Mouse (Mus musculus): ENCODE results near the gene Klf13.

DNA sequence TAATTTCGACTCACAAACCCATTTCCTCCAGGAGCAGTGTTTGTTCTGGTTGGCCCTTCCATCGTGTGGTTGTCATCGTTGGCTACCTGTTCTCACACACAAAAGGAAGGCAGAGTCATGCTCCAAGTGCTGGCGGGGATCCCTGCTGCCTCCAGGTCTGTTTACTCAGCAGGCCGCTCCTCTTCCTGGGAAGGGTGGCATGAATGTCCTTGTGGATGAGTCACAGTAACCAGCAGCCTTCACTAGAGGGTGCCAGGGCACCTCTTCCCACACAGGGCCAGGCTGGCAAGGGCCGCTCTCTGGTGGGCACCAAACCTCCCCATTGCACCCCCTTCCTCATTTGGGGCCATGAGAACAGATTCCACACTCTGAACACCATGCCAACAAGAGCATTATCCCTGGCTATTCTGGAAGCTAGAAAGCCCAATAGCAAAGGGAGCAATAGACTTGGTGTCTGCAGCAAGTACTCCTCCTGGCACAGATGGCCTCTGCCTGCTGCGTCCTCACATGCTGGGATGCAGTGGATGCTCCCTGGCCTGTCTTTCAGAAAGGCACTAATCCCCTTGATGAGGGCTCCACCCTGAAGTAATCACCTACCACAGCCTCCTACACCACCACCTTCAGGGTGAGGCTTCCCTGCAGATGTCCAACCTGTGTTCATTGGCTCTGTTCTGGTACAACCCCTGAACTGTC lies 86.7 kb downstream of the Klf13 start:
- no peak for TF ChIP-seq MAX (IDR thresholded peaks at IDR 0.05)
- TF ChIP-seq CTCF (IDR thresholded peaks at IDR 0.05; ENCODE audit: control insufficient read depth, insufficient read depth, insufficient read length): peak; percentile 50
- no peak for TF ChIP-seq USF1 (IDR thresholded peaks at IDR 0.05; ENCODE audit: low read depth)
